Mouse (Mus musculus): Measurements from ENCODE around the gene Hvcn1. TPM values are rescaled to one million over a fixed set of nuclear protein-coding genes. Genes with fewer than 3 reads are reported as not detected.

Gene Hvcn1
- polyA plus RNA-seq, 1 experiment from 2014 or later, result 8.2 TPM

DNA sequence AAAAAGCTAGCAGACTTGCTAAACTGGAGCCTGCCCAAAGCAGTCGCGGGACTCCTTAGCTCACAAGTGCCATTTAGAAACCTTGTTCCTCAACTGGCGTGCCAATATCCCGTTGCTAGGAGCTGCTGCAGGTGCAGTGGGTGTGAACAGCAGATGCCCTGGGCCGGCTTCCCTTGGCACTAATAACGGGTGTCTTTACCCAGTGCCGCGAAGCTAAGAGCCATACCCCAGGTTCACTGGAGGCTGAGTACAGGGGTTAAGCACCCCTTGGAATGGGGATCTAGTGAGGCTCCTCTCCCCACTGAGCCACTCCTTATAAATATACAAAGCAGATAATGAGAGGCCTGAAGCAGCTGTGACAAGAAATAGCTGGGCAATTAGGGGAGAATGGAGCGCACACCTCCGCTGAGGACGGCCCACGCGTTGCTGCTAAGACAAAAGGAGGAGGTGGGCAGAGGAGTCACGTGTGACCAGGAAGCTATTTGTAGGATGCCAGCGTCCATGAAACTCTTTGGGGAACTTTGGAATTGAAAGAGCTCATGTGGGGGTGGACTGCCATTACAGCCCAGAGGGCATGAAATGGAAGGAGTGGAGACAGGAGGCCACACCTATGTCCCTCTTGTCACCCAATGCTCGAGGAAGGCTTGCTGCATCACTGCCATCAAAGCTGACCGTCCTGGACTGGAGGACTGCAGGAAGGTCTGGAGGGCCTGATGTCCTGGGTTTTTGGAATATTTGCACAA, 37.3 kb downstream of the Hvcn1 start:
- DNase-seq, result no peak
- TF ChIP-seq CTCF (IDR thresholded peaks at IDR 0.05; ENCODE audit: low read depth), result no peak

DNA sequence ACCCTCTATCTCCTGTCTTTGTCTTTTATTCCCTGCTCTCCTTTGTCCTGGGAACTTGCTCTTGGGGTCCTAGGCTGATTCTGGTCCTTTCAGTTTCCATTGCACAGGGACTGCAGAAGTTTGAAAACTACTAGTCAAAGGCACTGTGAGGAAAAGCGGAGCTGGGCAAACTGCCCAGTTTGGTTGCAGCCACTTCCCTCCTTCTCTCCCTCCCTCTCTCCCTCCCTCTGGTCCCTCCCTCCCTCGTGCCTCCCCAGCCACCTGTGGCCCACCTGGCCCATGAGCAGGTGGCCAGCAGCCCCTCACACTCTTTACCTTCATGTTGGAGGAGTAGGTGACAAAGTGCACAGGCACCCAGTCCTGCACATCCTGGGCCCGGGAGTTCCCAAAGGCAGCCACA, 38.6 kb downstream of the Hvcn1 start:
- Histone ChIP-seq H3K36me3 (ENCODE audit: insufficient read depth) (peaks cover 33% of the 10 kb centered on the region), H3K4me1 (ENCODE audit: insufficient read depth) (no peaks in the 10 kb centered on the region), H3K4me3 (ENCODE audit: low read depth, low read length) (no peak overlapping the region), H3K27me3 (ENCODE audit: insufficient read depth, low read length) (no peaks in the 10 kb centered on the region), H3K9me3 (ENCODE audit: low read depth, low read length) (no peaks in the 10 kb centered on the region), H3K27ac (ENCODE audit: low read depth) (no peak overlapping the region), H3K9ac (no peak overlapping the region), H3K4me2 (no peak overlapping the region)
- 55% methylated on average over 3 of the region's 3 CpGs for whole genome bisulfite sequencing
- DNase-seq (peak; percentile 52), ATAC-seq (ENCODE audit: insufficient read depth) (no peak)
- TF ChIP-seq CTCF (IDR thresholded peaks at IDR 0.05; ENCODE audit: low read depth), result no peak

More for the DNA sequence above, 37.3 kb downstream of the Hvcn1 start:
- Histone ChIP-seq H3K4me1 (ENCODE audit: insufficient read depth) (no peaks in the 10 kb centered on the region), H3K4me2 (no peak overlapping the region), H3K9ac (no peak overlapping the region), H3K27me3 (ENCODE audit: insufficient read depth, low read length) (no peaks in the 10 kb centered on the region), H3K27ac (ENCODE audit: low read depth) (no peak overlapping the region), H3K9me3 (ENCODE audit: low read depth, low read length) (no peaks in the 10 kb centered on the region), H3K4me3 (ENCODE audit: low read depth, low read length) (no peak overlapping the region), H3K36me3 (ENCODE audit: insufficient read depth) (peaks cover 33% of the 10 kb centered on the region)
- no peak for ATAC-seq (ENCODE audit: insufficient read depth)
- 85% methylated on average over 17 of the region's 17 CpGs for WGBS

GRCm38 (mm10) chr5:122246547-122247167, 40.1 kb downstream of the Hvcn1 start:
- H3K4me3 ChIP-seq (ENCODE audit: low read depth, low read length), result no peak overlapping the region
- H3K27ac ChIP-seq (ENCODE audit: low read depth), result no peak overlapping the region
- no peak overlapping the region for H3K9ac ChIP-seq
- DNase-seq, result no peak
- peaks cover 26% of the 10 kb centered on the region for H3K36me3 ChIP-seq (ENCODE audit: insufficient read depth)
- H3K4me2 ChIP-seq, result no peak overlapping the region
- H3K27me3 ChIP-seq (ENCODE audit: insufficient read depth, low read length), result no peaks in the 10 kb centered on the region
- no peaks in the 10 kb centered on the region for H3K9me3 ChIP-seq (ENCODE audit: low read depth, low read length)
- TF ChIP-seq CTCF (IDR thresholded peaks at IDR 0.05; ENCODE audit: low read depth), result no peak
- no peaks in the 10 kb centered on the region for H3K4me1 ChIP-seq (ENCODE audit: insufficient read depth)
- ATAC-seq (ENCODE audit: insufficient read depth), result no peak
- WGBS, result 81% methylated on average over 10 of the region's 10 CpGs

DNA sequence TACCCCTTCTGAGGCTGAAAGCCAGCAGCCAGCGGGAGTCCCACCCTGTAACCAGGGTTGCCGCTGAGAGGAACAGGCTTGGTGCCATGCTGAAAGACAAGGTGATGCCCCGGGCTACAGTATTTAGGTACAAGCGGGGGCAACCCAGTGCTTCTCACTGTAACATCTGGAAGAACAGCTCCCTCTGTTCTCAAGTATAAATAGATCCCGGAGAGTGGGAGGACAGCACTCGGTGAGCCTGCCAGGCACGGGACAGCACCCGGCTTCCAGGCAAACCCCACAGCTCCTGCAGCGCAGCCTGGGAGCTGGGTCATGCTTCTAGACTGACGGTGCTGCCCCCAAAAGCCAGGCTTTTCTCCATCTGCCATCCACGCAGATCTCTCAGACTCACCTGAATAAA, 40.9 kb downstream of the Hvcn1 start:
- no peaks in the 10 kb centered on the region for H3K27me3 ChIP-seq (ENCODE audit: insufficient read depth, low read length)
- peaks cover 23% of the 10 kb centered on the region for H3K36me3 ChIP-seq (ENCODE audit: insufficient read depth)
- no peak overlapping the region for H3K4me3 ChIP-seq (ENCODE audit: low read depth, low read length)
- H3K27ac ChIP-seq (ENCODE audit: low read depth), result no peak overlapping the region
- H3K9me3 ChIP-seq (ENCODE audit: low read depth, low read length), result no peaks in the 10 kb centered on the region
- H3K9ac ChIP-seq, result no peak overlapping the region
- WGBS, result 80% methylated on average over 11 of the region's 11 CpGs
- no peak for DNase-seq
- no peak for TF ChIP-seq CTCF (IDR thresholded peaks at IDR 0.05; ENCODE audit: low read depth)
- H3K4me2 ChIP-seq, result no peak overlapping the region
- ATAC-seq (ENCODE audit: insufficient read depth), result no peak
- H3K4me1 ChIP-seq (ENCODE audit: insufficient read depth), result no peaks in the 10 kb centered on the region

DNA sequence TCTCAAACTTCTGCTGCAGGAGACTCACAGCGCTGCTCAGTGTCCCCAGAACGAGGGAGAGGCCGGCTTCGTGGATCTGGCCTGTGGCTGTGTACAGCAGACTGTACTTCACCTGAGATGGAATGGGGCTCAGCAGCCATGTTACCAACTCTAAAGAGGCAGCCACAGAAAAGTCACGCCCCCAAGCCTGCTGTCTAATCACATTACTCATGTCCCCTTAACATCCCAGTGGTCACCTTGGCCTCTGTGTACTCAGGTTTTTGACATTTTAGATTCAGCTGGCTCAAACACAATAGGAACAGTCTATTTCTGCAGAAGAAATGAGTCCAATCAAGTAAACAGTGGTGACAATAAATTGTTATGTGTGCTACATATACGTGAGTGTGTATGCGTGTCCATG, 41.3 kb downstream of the Hvcn1 start:
- WGBS, result 94% methylated on average over 7 of the region's 7 CpGs
- no peak overlapping the region for H3K4me2 ChIP-seq
- H3K4me3 ChIP-seq (ENCODE audit: low read depth, low read length), result no peak overlapping the region
- no peaks in the 10 kb centered on the region for H3K4me1 ChIP-seq (ENCODE audit: insufficient read depth)
- no peak for ATAC-seq (ENCODE audit: insufficient read depth)
- peaks cover 26% of the 10 kb centered on the region for H3K36me3 ChIP-seq (ENCODE audit: insufficient read depth)
- TF ChIP-seq CTCF (IDR thresholded peaks at IDR 0.05; ENCODE audit: low read depth), result no peak
- H3K9ac ChIP-seq, result no peak overlapping the region
- no peak for DNase-seq
- no peaks in the 10 kb centered on the region for H3K9me3 ChIP-seq (ENCODE audit: low read depth, low read length)
- H3K27ac ChIP-seq (ENCODE audit: low read depth), result no peak overlapping the region
- H3K27me3 ChIP-seq (ENCODE audit: insufficient read depth, low read length), result no peaks in the 10 kb centered on the region

GRCm38 (mm10) chr5:122249281-122249680, 42.7 kb downstream of the Hvcn1 start:
- H3K4me3 ChIP-seq (ENCODE audit: low read depth, low read length), result no peak overlapping the region
- no peak for DNase-seq
- TF ChIP-seq CTCF (IDR thresholded peaks at IDR 0.05; ENCODE audit: low read depth), result no peak
- H3K9ac ChIP-seq, result no peak overlapping the region
- 79% methylated on average over 4 of the region's 4 CpGs for WGBS
- H3K36me3 ChIP-seq (ENCODE audit: insufficient read depth), result peaks cover 35% of the 10 kb centered on the region
- no peaks in the 10 kb centered on the region for H3K9me3 ChIP-seq (ENCODE audit: low read depth, low read length)
- H3K4me2 ChIP-seq, result no peak overlapping the region
- H3K4me1 ChIP-seq (ENCODE audit: insufficient read depth), result no peaks in the 10 kb centered on the region
- no peaks in the 10 kb centered on the region for H3K27me3 ChIP-seq (ENCODE audit: insufficient read depth, low read length)
- ATAC-seq (ENCODE audit: insufficient read depth), result no peak
- no peak overlapping the region for H3K27ac ChIP-seq (ENCODE audit: low read depth)

DNA sequence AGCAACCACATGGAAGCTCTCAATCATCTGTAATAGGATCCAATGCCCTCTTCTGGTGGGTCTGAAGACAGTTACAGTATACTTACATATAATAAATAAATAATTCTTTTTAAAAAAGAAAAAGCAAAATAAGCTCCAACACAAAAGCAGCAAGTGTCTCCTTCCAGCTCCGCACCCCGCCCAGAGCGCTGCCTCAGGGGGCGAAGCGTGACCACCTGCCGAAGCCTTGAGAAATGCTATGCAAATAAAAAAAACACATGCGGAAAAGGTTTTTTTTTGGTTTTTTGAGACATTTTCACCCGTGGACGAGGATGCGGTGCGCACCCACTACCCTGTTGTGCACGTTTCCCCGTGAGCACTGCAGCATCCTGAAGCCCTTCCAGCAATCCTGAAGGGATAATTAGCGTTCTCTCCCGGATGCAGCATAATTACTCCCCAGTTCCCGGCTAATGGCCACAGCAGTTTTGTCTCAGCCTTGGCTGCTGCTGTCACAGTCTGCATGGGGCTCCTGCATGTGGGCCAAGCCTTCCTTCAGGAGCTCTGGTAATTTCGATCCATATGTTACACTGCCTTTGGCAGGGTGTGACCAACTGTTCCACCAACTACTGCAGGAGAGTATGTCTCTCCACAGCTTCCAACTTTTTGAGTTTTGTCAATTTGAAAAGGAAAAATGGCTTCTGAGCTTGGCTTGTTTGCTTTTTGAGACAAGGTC, 45.4 kb downstream of the Hvcn1 start:
- no peak for DNase-seq
- H3K9ac ChIP-seq, result no peak overlapping the region
- no peaks in the 10 kb centered on the region for H3K4me1 ChIP-seq (ENCODE audit: insufficient read depth)
- no peak overlapping the region for H3K27ac ChIP-seq (ENCODE audit: low read depth)
- no peak overlapping the region for H3K4me3 ChIP-seq (ENCODE audit: low read depth, low read length)
- H3K4me2 ChIP-seq, result no peak overlapping the region
- ATAC-seq (ENCODE audit: insufficient read depth), result no peak
- 92% methylated on average over 17 of the region's 17 CpGs for WGBS
- H3K9me3 ChIP-seq (ENCODE audit: low read depth, low read length), result no peaks in the 10 kb centered on the region
- TF ChIP-seq CTCF (IDR thresholded peaks at IDR 0.05; ENCODE audit: low read depth), result no peak
- H3K27me3 ChIP-seq (ENCODE audit: insufficient read depth, low read length), result no peaks in the 10 kb centered on the region
- H3K36me3 ChIP-seq (ENCODE audit: insufficient read depth), result peaks cover 58% of the 10 kb centered on the region

Measured in lung, embryonic 14.5 days (tissue).